Mouse (Mus musculus) kidney, adult 2 months (tissue): ENCODE measurements around the gene Grin2c. TPM values are rescaled to one million over a fixed set of nuclear protein-coding genes. Genes with fewer than 3 reads are reported as not detected.

Experiments
- DNase-seq: peaks from one replicate; pipeline ENCODE4 v3.0.0; 2021
- H3K27ac ChIP-seq: fragments of 200-500 bp; 2 replicates; pipeline ENCODE4 v1.5.1; 2012; ENCODE audit warnings: low read depth, low read length, control low read depth, inconsistent platforms; ENCODE audit not compliant: insufficient read depth
- H3K27me3 ChIP-seq: fragments of 200-500 bp; replicated peaks from 2 replicates; pipeline ENCODE4 v1.6.1; 2012; ENCODE audit warnings: mild to moderate bottlenecking, moderate library complexity, low read length, inconsistent platforms; ENCODE audit not compliant: control insufficient read depth, insufficient read depth
- H3K36me3 ChIP-seq: fragments of 200-500 bp; 2 replicates; pipeline ENCODE4 v1.6.1; 2012; ENCODE audit warnings: mild to moderate bottlenecking, moderate library complexity, low read length, inconsistent platforms; ENCODE audit not compliant: control insufficient read depth, insufficient read depth
- H3K4me1 ChIP-seq: fragments of 200-500 bp; 2 replicates; pipeline ENCODE4 v1.6.1; 2011; ENCODE audit warnings: low read length; ENCODE audit not compliant: control insufficient read depth, insufficient read depth
- H3K4me3 ChIP-seq: fragments of 200-500 bp; 2 replicates; pipeline ENCODE4 v1.5.1; 2011; ENCODE audit warnings: mild to moderate bottlenecking, low read depth, low read length, control low read depth; ENCODE audit not compliant: insufficient read depth
- CTCF ChIP-seq: fragments of 200-500 bp; conservative IDR thresholded peaks from 2 replicates; pipeline ENCODE4 v1.5.1; 2011; ENCODE audit warnings: low read depth, mild to moderate bottlenecking, control low read depth, low read length, moderate library complexity, mixed read lengths; ENCODE audit not compliant: insufficient read depth, insufficient read length
- POLR2A ChIP-seq: fragments of 200-500 bp; IDR thresholded peaks from one replicate; pipeline ENCODE4 v1.6.1; 2011; ENCODE audit warnings: low read depth, low read length, control low read depth
- WGBS: fragments of 180-500 bp; shearing (Covaris S2); methylation state at CpG from one replicate; pipeline ENCODE4 v1.1.7; 2018; 5-methylcytosine and 5-hydroxymethylcytosine counted together
- polyA plus RNA-seq: library from polyadenylated mRNA; depleted of rRNA; stranded (reverse); fragments of >200 nt; gene quantifications from 2 replicates; pipeline ENCODE4 v1.2.3, GENCODE M21; 2012

Gene Grin2c
- polyA plus RNA-seq, 1 experiment: 0.34 TPM

DNA sequence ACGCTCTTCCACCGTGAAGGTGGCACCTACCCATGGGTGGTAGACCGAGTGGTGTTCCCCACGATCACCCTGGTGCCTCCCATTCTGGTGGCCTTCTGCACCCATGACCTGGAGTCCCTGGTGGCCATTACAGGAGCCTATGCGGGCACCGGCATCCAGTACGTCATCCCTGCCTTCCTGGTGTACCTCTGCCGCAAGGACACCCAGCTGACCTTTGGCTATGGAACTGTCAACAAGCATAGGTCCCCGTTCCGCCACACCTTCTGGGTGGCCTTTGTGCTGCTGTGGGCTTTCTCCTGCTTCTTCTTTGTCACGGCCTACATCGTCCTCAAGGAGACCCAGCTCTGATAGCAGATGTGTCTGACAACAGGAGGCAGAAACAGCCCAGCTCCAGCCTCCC, 23.3 kb downstream of the Grin2c start:
- no peak overlapping the region for H3K4me3 ChIP-seq
- no peaks in the 10 kb centered on the region for H3K36me3 ChIP-seq
- no peak for TF ChIP-seq POLR2A
- TF ChIP-seq CTCF: no peak
- H3K27me3 ChIP-seq: no peaks in the 10 kb centered on the region
- DNase-seq: no peak
- 95% methylated on average over 12 of the region's 12 CpGs for WGBS
- H3K27ac ChIP-seq: no peak overlapping the region
- H3K4me1 ChIP-seq: no peaks in the 10 kb centered on the region

DNA sequence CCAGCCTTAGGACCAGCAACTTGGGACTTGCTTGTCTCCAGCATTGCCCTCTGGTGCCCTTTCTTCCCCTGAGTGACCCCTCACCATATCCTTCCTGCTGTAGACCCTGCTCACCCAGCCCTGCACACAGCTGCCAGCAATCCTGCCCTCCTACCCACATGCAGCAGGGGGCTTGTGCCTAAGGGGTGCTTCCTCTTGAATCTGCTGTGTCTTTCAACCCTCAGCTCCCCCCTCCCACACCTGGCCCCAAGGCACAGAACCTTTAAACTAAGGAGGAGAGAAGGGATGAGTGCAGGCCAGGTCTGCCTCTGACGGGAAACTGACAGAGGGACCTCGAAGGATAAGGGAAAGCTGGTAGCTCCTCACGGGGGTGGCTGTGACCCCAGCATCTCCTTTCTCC, 24.3 kb downstream of the Grin2c start:
- H3K27me3 ChIP-seq: no peaks in the 10 kb centered on the region
- no peak overlapping the region for H3K27ac ChIP-seq

DNA sequence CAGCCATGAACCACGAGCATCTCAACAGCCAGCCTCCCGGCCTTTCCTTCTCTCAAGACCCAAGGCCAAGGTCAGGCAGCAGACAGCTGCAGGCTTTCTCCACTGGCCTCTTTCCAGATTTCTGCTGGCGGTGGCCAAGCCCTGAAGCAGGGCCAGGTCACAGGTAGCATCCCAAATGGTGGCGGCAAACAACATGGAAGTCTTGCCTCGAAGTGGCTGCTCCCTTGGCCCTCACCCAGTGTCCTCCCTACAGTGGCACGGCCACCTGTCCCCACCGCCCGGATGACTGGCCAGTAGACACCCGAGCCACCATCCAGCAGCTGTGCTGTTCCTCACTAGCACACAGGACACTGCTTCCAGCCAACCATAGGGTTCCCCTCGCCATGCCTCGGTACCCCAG, 25.6 kb downstream of the Grin2c start:
- no peak overlapping the region for H3K4me3 ChIP-seq
- no peaks in the 10 kb centered on the region for H3K27me3 ChIP-seq
- H3K27ac ChIP-seq: no peak overlapping the region
- H3K36me3 ChIP-seq: no peaks in the 10 kb centered on the region
- no peak for TF ChIP-seq POLR2A
- TF ChIP-seq CTCF: no peak
- 64% methylated on average over 11 of the region's 11 CpGs for WGBS
- DNase-seq: no peak
- H3K4me1 ChIP-seq: no peaks in the 10 kb centered on the region

More for the DNA sequence above, 24.3 kb downstream of the Grin2c start:
- no peaks in the 10 kb centered on the region for H3K4me1 ChIP-seq
- H3K4me3 ChIP-seq: no peak overlapping the region
- WGBS: 85% methylated on average over 3 of the region's 3 CpGs
- H3K36me3 ChIP-seq: no peaks in the 10 kb centered on the region
- TF ChIP-seq CTCF: no peak
- TF ChIP-seq POLR2A: no peak
- no peak for DNase-seq

DNA sequence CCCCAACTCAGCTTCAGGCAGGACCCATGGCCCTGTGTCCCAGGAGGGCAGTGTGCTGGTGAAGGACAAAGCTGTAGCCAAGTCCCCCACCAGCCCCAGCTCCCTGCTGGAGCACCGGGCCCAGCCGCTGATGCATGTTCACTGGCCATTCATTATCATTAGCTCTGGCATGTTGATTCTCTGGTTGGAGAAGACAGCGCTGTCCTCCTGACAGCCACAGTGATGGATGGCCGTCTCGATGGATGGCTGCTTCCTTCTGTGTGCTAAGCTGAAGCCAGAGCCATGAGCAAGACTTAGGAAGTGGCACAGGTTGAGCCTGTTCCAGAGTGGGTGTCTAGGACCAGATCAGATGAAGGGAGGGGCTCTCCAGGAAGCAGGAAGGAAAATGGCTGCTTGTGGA, 30.5 kb downstream of the Grin2c start:
- DNase-seq: no peak
- no peak overlapping the region for H3K27ac ChIP-seq
- 38% methylated on average over 5 of the region's 5 CpGs for WGBS
- no peaks in the 10 kb centered on the region for H3K27me3 ChIP-seq
- no peak for TF ChIP-seq CTCF
- TF ChIP-seq POLR2A: no peak
- peaks cover 5% of the 10 kb centered on the region; the same call in 1 of the 2 replicates for H3K4me1 ChIP-seq
- H3K4me3 ChIP-seq: no peak overlapping the region
- no peaks in the 10 kb centered on the region for H3K36me3 ChIP-seq

DNA sequence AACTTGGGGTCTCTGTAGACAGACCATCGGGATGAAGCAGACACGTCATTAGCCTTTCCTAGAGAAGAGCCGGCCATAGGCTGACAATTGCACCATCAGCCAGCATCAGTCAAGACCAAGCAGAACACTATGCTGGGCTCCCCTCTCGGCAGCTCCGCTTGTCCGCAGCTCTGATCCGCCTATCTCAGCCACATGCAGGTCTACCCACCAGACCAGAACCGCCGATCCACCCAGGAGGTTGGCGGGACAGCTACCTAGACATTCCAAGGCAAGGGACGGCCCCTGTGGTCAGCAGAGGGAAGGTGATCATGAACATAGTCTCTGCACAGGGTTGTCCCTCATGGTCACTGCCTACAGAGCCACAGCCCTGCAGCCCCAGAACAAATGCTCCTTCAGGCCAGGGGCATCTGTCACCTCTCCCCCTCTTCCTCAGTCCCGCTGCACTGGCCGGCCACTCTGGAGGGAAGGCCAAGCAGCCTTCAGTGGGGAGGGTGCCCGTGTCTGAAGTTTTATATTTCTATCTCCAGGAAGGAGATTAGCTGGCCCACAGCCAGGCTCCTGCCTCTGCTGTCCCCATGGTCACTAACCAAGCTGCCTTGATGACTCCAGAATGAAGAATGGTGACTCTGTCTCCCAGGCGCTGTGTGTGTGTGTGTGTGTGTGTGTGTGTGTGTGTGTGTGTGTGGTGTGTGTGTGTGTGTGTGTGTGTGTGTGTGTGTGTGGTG, 32.6 kb downstream of the Grin2c start:
- peak; percentile 16 for DNase-seq

DNA sequence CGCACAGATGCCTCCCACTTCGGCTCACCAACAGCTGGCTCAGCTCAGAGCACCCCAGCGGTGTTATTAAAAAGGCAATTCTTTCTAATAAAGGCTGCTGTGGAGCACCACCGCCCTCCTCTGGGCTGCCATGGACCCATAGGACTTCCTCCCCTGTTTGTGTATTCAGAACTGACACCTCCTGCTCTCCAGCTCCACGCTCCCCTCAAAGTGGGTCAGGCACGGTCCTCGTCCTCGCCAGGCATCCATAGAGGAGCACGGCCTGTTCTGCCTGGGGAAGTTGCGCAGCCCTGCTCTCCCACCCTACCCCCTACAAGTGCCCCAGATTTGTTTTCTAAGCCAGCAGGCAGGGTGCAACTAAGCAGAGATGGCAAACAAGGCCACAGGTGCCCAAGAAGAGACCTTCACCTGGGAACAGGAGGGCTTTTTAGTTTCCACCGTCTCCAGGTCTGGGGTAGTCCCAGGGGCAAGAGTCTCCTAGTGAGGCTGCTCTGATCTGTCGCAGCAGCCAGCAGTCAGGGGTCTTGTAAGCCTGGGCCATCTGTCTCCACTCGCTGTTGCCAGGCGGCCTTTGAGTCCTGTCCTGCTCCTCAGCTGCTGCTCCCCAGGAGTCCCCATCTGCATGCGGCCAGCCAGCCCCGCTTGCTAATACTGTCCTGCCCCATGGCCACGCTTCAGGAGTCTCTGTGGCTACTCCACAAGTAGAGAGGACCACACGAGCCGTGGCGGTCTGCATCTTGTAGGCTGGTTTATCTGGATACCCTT, 33.3 kb downstream of the Grin2c start:
- no peaks in the 10 kb centered on the region for H3K36me3 ChIP-seq
- no peak overlapping the region for H3K4me3 ChIP-seq
- H3K4me1 ChIP-seq: peaks cover 5% of the 10 kb centered on the region; the same call in 1 of the 2 replicates
- 90% methylated on average over 20 of the region's 20 CpGs for WGBS
- H3K27me3 ChIP-seq: no peaks in the 10 kb centered on the region
- DNase-seq: no peak
- TF ChIP-seq CTCF (peak; percentile 24; the same call in 1 of the 2 replicates), POLR2A (no peak)
- no peak overlapping the region for H3K27ac ChIP-seq

More for the DNA sequence above, 32.6 kb downstream of the Grin2c start:
- 80% methylated on average over 15 of the region's 15 CpGs for WGBS
- Histone ChIP-seq H3K27ac (no peak overlapping the region), H3K4me3 (no peak overlapping the region), H3K4me1 (peaks cover 5% of the 10 kb centered on the region; the same call in 1 of the 2 replicates), H3K36me3 (no peaks in the 10 kb centered on the region), H3K27me3 (no peaks in the 10 kb centered on the region)
- TF ChIP-seq CTCF: no peak

DNA sequence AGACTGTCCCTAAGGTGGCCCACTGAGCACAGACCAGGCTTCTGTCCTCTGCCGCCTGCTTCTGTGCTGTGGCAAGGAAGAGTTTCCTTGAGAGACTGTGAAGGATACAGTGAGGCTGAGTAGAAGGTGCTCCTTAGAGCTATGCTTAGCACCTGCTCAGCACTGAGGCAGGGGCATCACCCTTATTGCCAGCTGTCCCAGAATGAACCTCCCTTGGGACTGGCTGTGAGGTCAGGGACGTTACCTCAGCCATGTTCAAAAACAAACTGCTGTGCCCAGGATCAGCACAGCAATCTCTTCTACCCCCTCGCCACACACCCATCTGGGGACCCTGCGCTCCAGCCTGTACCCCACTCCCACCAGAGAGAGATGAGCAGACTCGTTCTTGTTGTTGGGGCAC, 34.2 kb downstream of the Grin2c start:
- WGBS: 94% methylated on average over 5 of the region's 5 CpGs

More for the DNA sequence above, 34.2 kb downstream of the Grin2c start:
- Histone ChIP-seq H3K4me3 (no peak overlapping the region), H3K36me3 (no peaks in the 10 kb centered on the region), H3K27ac (no peak overlapping the region), H3K27me3 (no peaks in the 10 kb centered on the region), H3K4me1 (peaks cover 5% of the 10 kb centered on the region; the same call in 1 of the 2 replicates)
- no peak for DNase-seq
- TF ChIP-seq POLR2A (no peak), CTCF (no peak)
